Comparison of ENCODE assay signal across 8 mouse cellular contexts in genomic region chr15:91571981-91572380, GRCm38 (mm10). TPM values are rescaled to one million over a fixed set of nuclear protein-coding genes. Genes with fewer than 3 reads are reported as not detected.
DNase-seq lines count a peak whose midpoint lies in the region; ATAC-seq lines count a peak whose summit lies in the region.

No protein-coding gene starts in this region.

- ATAC-seq in kidney, embryonic 16.5 days (ENCODE audit: low FRiP score, low TSS enrichment), result no peak
- ATAC-seq in embryonic facial prominence, embryonic 14.5 days (ENCODE audit: low read depth), result no peak
- ATAC-seq in intestine, embryonic 16.5 days, result no peak
- ATAC-seq in neural tube, embryonic 12.5 days (ENCODE audit: low FRiP score, low read depth), result no peak

- H3K4me2 ChIP-seq in kidney, embryonic 16.5 days (replicated peaks; ENCODE audit: low read depth, low read length), result peak overlapping the region; percentile 96
- peak overlapping the region; percentile 97 for H3K4me2 ChIP-seq in embryonic facial prominence, embryonic 14.5 days (ENCODE audit: low read depth, low read length)
- peak overlapping the region; percentile 97 for H3K4me2 ChIP-seq in intestine, embryonic 16.5 days (ENCODE audit: low read depth, low read length)
- peak overlapping the region; percentile 98 for H3K4me2 ChIP-seq in neural tube, embryonic 12.5 days (replicated peaks)

- H3K9ac ChIP-seq in kidney, embryonic 16.5 days (replicated peaks; ENCODE audit: low read length), result peak overlapping the region; percentile 80
- peak overlapping the region; percentile 84 for H3K9ac ChIP-seq in embryonic facial prominence, embryonic 14.5 days (ENCODE audit: low read depth, low read length)
- peak overlapping the region; percentile 78 for H3K9ac ChIP-seq in intestine, embryonic 16.5 days (ENCODE audit: low read depth, low read length)
- peak overlapping the region; percentile 77 for H3K9ac ChIP-seq in neural tube, embryonic 12.5 days

- DNase-seq in kidney, adult 9 months, result no peak
- DNase-seq in embryonic facial prominence, embryonic 14.5 days (ENCODE audit: low spot score), result no peak
- DNase-seq in urinary bladder, postnatal 4 days (ENCODE audit: low spot score in 2 of 2), result no peak
- DNase-seq in cerebellum, postnatal 4 days (ENCODE audit: low spot score in 2 of 2), result no peak
- DNase-seq in spleen, postnatal 10 days (ENCODE audit: low spot score in 2 of 2), result no peak

- peaks cover 3% of the 10 kb centered on the region; the same call in 1 of the 2 replicates for H3K27me3 ChIP-seq in kidney, embryonic 16.5 days (ENCODE audit: insufficient read depth, low read length)
- H3K27me3 ChIP-seq in embryonic facial prominence, embryonic 14.5 days (replicated peaks; ENCODE audit: control insufficient read depth, insufficient read depth, low read length), result peaks cover 3% of the 10 kb centered on the region; the same call in 1 of the 2 replicates
- no peaks in the 10 kb centered on the region for H3K27me3 ChIP-seq in intestine, embryonic 16.5 days (replicated peaks; ENCODE audit: control insufficient read depth, insufficient read depth, low read length)
- peaks cover 8% of the 10 kb centered on the region for H3K27me3 ChIP-seq in neural tube, embryonic 12.5 days (replicated peaks)

- peak overlapping the region; percentile 78 for H3K4me3 ChIP-seq in kidney, embryonic 16.5 days (ENCODE audit: low read length)
- H3K4me3 ChIP-seq in embryonic facial prominence, embryonic 14.5 days (ENCODE audit: low read depth, low read length), result peak overlapping the region; percentile 78
- peak overlapping the region; percentile 77 for H3K4me3 ChIP-seq in intestine, embryonic 16.5 days (ENCODE audit: low read length)
- H3K4me3 ChIP-seq in neural tube, embryonic 12.5 days, result peak overlapping the region; percentile 71

- H3K9me3 ChIP-seq in kidney, embryonic 16.5 days (ENCODE audit: low read length), result no peaks in the 10 kb centered on the region
- no peaks in the 10 kb centered on the region for H3K9me3 ChIP-seq in embryonic facial prominence, embryonic 14.5 days (ENCODE audit: control insufficient read depth, low read length)
- H3K9me3 ChIP-seq in intestine, embryonic 16.5 days (ENCODE audit: control insufficient read depth, low read length), result no peaks in the 10 kb centered on the region
- H3K9me3 ChIP-seq in neural tube, embryonic 12.5 days, result no peaks in the 10 kb centered on the region

- no peaks in the 10 kb centered on the region for H3K36me3 ChIP-seq in kidney, embryonic 16.5 days (ENCODE audit: insufficient read depth, low read length)
- no peaks in the 10 kb centered on the region for H3K36me3 ChIP-seq in embryonic facial prominence, embryonic 14.5 days (ENCODE audit: control insufficient read depth, insufficient read depth, low read length)
- no peaks in the 10 kb centered on the region for H3K36me3 ChIP-seq in intestine, embryonic 16.5 days (ENCODE audit: control insufficient read depth, insufficient read depth, low read length)
- H3K36me3 ChIP-seq in neural tube, embryonic 12.5 days, result no peaks in the 10 kb centered on the region

- 6% methylated on average over 8 of the region's 8 CpGs for WGBS in kidney, embryonic 16.5 days
- 6% methylated on average over 8 of the region's 8 CpGs for WGBS in embryonic facial prominence, embryonic 14.5 days
- 13% methylated on average over 8 of the region's 8 CpGs for WGBS in intestine, embryonic 16.5 days
- 8% methylated on average over 8 of the region's 8 CpGs for WGBS in neural tube, embryonic 12.5 days

- H3K4me1 ChIP-seq in kidney, embryonic 16.5 days (ENCODE audit: insufficient read depth, low read length), result peaks cover 12% of the 10 kb centered on the region; the same call in 1 of the 2 replicates
- peaks cover 5% of the 10 kb centered on the region; the same call in 1 of the 2 replicates for H3K4me1 ChIP-seq in embryonic facial prominence, embryonic 14.5 days (ENCODE audit: control insufficient read depth, insufficient read depth, low read length)
- peaks cover 6% of the 10 kb centered on the region for H3K4me1 ChIP-seq in intestine, embryonic 16.5 days (ENCODE audit: control insufficient read depth, insufficient read depth, low read length)
- H3K4me1 ChIP-seq in neural tube, embryonic 12.5 days, result peaks cover 8% of the 10 kb centered on the region; the same call in 1 of the 2 replicates

- no peak overlapping the region for H3K27ac ChIP-seq in kidney, embryonic 16.5 days (ENCODE audit: low read length)
- H3K27ac ChIP-seq in embryonic facial prominence, embryonic 14.5 days (replicated peaks; ENCODE audit: low read depth, low read length), result no peak overlapping the region
- H3K27ac ChIP-seq in intestine, embryonic 16.5 days (ENCODE audit: low read length), result no peak overlapping the region
- H3K27ac ChIP-seq in neural tube, embryonic 12.5 days, result no peak overlapping the region

RNA-seq across cellular contexts. Expression of gene Slc2a13, which starts 1.1 kb away (rescaled TPM):
- polyA plus RNA-seq in kidney, embryonic 16.5 days (2015; fragmentation: Nextera tagmentation; extraction: Ambion mirVana), result 1.7 and 1.9 TPM in 2 replicates
- 3.9 and 4.1 TPM in 2 replicates for polyA plus RNA-seq in embryonic facial prominence, embryonic 14.5 days (2014; fragmentation: Nextera tagmentation; extraction: Ambion mirVana)
- polyA plus RNA-seq in intestine, embryonic 16.5 days (2015; fragmentation: Nextera tagmentation; extraction: Ambion mirVana), result 0.75 and 0.93 TPM in 2 replicates
- polyA plus RNA-seq in neural tube, embryonic 12.5 days (2016; fragmentation: Nextera tagmentation; extraction: Ambion mirVana), result 1.8 and 2.7 TPM in 2 replicates
